Mouse (Mus musculus): ENCODE measurements around the gene Itgb5. TPM values are rescaled to one million over a fixed set of nuclear protein-coding genes. Genes with fewer than 3 reads are reported as not detected.

The Itgb5 gene
- polyA plus RNA-seq, 1 experiment from 2014 or later, result 142 TPM

DNA sequence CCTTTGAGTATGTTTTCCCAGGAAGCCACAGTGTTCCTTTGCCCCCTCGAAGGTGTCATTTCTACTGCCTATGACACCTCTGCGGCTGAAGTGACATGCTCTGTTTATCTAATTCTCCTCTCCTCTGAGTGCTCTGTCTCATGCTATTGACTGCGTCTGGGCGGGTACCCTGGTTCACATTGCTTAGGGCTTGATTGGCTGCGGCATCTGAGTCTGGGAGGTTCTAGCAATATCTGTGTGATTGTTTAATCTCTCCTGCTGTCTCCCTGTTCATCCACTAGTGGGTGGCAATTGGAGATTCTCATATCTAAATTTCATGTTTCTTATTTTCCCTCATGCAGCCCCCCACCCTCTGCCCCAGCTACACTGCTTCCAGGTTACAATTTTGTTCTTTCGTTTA lies 49.6 kb downstream of the Itgb5 start:
- H3K79me2 ChIP-seq (ENCODE audit: inconsistent target), result peaks cover 35% of the 10 kb centered on the region; the same call in 1 of the 2 replicates
- no peak overlapping the region for H3K27ac ChIP-seq
- WGBS (ENCODE audit: missing documents), result 97% methylated on average over 6 of the region's 6 CpGs
- H3K4me3 ChIP-seq (ENCODE audit: inconsistent target), result no peak overlapping the region
- H3K36me3 ChIP-seq (ENCODE audit: inconsistent target), result peaks cover 13% of the 10 kb centered on the region; the same call in 1 of the 2 replicates

DNA sequence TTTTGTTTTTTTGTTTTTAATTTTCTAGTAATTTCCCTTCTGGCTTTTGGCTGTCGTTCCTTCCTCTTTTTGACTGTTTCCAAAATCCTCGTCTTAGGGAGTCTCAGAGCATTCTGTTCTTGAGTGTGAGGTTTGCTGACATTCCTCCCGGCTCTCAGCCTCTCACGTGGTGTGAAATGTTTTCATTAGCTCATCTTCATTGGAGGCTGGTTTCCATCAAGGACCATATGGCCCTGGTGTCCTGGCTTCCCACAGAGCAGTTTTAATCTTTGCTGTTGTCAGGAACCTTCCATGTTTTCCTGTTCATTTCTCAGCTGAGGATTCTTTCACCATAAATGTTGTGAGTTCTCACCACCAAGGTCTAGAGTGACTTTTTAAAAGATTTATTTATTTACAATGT lies 50.1 kb downstream of the Itgb5 start:
- peaks cover 38% of the 10 kb centered on the region; the same call in 1 of the 2 replicates for H3K79me2 ChIP-seq (ENCODE audit: inconsistent target)
- H3K4me3 ChIP-seq (ENCODE audit: inconsistent target), result no peak overlapping the region
- H3K36me3 ChIP-seq (ENCODE audit: inconsistent target), result peaks cover 13% of the 10 kb centered on the region; the same call in 1 of the 2 replicates
- WGBS (ENCODE audit: missing documents), result 34% methylated on average over 4 of the region's 4 CpGs
- no peak overlapping the region for H3K27ac ChIP-seq

DNA sequence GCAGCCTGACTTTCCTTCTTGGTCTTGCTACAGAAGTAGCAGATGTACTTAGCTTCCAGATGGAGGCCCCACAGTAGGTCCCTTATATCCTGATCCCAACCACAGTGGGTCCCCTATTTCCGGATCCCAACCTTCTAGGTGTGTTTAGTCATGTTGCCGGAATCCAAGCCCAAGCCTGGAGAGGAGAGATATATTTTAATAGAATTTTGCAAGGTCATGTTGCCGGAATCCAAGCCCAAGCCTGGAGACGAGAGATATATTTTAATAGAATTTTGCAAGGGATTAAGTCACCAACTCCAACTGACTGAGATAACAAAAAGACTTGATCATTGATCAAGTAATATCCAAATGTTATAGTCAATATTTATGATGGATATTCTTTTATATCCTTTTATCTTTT lies 51.3 kb downstream of the Itgb5 start:
- H3K27ac ChIP-seq, result no peak overlapping the region
- H3K36me3 ChIP-seq (ENCODE audit: inconsistent target), result peaks cover 7% of the 10 kb centered on the region; the same call in 1 of the 2 replicates
- WGBS (ENCODE audit: missing documents), result 96% methylated on average over 4 of the region's 4 CpGs
- H3K79me2 ChIP-seq (ENCODE audit: inconsistent target), result peaks cover 38% of the 10 kb centered on the region; the same call in 1 of the 2 replicates
- H3K4me3 ChIP-seq (ENCODE audit: inconsistent target), result no peak overlapping the region

DNA sequence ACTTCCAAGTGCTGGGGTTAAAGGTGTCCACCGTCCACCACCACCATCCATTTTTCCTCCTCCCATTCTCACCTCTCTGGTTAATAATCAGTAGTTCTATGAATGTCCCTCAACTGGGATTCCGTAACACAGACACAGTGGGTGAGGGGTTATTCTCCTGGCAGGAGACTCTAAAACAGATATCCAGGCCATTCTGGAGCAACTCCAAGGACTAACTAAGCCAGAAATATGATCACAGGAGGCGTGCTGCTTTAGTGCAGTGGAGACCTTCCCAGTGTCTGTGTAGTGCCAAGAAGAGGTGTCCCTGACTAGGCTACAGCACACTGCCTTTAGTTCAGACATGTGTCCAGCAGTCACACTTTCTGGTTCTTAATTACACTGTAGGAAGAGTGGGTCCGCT lies 53.1 kb downstream of the Itgb5 start:
- H3K4me3 ChIP-seq (ENCODE audit: inconsistent target), result no peak overlapping the region
- H3K36me3 ChIP-seq (ENCODE audit: inconsistent target), result no peaks in the 10 kb centered on the region
- peaks cover 43% of the 10 kb centered on the region; the same call in 1 of the 2 replicates for H3K79me2 ChIP-seq (ENCODE audit: inconsistent target)
- WGBS (ENCODE audit: missing documents), result 96% methylated on average over 4 of the region's 4 CpGs
- H3K27ac ChIP-seq, result no peak overlapping the region

DNA sequence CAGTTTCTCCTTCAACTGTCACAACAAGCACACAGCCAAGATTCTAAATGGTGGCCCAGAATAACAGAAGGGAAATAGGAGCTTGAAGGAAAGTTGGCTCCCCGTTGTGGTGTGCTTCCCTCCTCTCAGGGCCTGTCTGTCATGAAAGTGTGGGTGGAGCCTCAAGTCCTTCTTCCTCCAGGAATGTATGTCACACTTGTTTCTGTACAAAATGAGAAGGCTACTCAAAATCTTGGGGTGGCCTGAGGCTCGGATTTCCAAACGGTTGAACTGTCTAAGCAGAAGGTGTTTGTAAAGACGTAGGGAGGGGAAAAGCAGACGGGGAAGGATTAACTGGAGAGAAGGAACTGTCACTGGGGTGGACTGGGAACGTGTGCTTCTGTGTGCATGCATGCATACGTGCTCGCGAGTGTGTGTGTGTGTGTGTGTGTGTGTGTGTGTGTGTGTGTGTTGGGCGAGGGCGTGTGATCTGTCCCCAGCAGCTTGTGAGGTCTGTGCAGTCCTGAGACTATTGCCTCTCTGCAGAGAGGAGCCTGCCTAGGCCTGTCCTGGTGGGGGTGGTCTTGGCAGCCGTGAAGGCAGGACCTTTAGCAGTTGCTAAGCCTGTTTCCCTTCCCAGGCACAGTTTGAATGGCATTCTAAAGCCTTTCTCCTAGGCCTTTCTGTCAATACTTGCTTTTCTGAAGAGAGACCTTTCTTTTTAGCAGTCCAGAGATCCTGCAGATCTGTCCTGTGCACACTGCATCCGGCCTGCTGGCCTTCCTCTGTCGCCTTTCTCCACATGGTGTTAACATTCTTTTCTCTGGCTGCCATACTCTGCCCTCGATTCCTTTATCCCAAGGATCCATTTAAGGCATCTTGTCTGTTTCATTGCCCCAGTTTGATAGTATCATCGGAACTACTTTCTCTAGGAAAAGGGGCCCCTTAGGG lies 53.8 kb downstream of the Itgb5 start:
- Histone ChIP-seq H3K36me3 (ENCODE audit: inconsistent target) (no peaks in the 10 kb centered on the region), H3K4me3 (ENCODE audit: inconsistent target) (no peak overlapping the region), H3K27ac (no peak overlapping the region), H3K79me2 (ENCODE audit: inconsistent target) (peaks cover 51% of the 10 kb centered on the region; the same call in 1 of the 2 replicates)
- WGBS (ENCODE audit: missing documents), result 86% methylated on average over 13 of the region's 16 CpGs

DNA sequence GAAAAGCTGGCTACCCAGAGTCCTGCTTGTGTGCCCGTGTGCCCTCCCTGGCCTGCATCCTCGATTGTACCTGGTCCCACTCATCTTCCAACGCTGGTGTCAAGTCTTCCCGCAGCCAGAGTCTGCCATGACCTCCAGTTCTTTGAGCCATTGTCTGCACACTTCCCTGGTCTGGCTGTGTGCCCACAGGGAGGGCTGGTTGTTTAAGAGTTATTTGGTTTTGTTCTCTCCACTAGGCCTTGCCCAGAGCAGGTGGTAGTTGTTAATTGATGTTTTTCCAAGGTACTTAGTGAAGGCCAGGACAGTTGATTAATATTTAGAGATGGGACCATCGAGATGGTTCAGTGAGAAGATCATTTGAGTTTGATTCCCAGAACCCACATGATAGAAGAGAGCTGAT lies 54.7 kb downstream of the Itgb5 start:
- Histone ChIP-seq H3K4me3 (ENCODE audit: inconsistent target) (no peak overlapping the region), H3K27ac (no peak overlapping the region), H3K79me2 (ENCODE audit: inconsistent target) (peaks cover 60% of the 10 kb centered on the region; the same call in 1 of the 2 replicates), H3K36me3 (ENCODE audit: inconsistent target) (no peaks in the 10 kb centered on the region)
- 94% methylated on average over 5 of the region's 5 CpGs for WGBS (ENCODE audit: missing documents)

DNA sequence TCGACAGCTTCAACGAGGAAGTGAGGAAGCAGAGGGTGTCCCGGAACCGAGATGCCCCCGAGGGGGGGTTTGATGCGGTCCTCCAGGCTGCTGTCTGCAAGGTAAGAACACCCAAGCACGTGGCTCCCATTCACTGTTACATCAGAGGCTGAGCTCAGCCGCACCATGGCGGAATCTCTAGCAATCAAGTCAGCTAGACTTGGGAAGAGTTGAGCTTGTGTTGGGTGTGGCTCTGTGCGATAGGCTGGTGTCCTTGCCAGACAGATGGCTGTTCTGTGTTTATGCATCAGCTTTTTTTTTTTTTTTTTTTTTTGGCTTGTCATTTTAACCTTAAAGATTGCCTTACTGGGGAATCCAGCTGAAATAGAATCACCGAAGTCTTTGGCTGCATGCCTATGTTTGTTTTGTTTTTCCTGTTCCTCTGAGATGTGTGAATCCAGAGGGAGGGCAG lies 55.6 kb downstream of the Itgb5 start:
- 44% methylated on average over 11 of the region's 11 CpGs for WGBS (ENCODE audit: missing documents)

DNA sequence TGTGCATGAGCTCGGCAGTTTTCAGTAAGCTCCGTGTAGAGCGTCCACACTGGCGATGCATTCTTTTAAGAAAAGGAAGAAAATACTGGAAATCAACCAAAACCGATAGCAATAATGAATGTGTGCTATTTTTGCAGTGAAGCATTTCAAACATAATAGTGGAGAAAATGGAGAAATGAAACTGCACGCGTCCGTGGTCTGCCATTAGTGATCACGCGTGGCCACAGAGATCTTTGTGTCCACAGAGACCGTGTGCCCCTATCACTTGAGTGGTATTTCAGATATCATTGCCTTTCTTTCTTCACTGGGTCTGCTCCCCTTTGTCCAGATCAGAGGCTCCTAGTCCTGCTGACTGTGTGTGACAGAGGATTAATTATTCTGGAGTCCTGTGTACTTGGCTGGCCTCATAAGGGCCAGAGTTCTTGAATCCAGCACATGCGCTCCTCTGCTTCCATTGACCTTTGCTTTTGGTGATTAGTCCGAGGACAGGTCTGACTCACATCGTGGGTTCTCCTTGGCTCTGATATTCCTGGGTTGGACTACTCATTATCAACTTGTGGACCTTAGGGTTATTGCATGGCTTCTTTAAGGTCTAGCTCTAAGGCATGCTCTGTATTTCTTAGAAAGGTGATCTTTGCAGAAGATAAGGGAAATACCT lies 56.3 kb downstream of the Itgb5 start:
- Histone ChIP-seq H3K27ac (peak overlapping the region; percentile 59), H3K79me2 (ENCODE audit: inconsistent target) (peaks cover 66% of the 10 kb centered on the region; the same call in 1 of the 2 replicates), H3K36me3 (ENCODE audit: inconsistent target) (no peaks in the 10 kb centered on the region), H3K4me3 (ENCODE audit: inconsistent target) (no peak overlapping the region)
- WGBS (ENCODE audit: missing documents), result 48% methylated on average over 14 of the region's 14 CpGs

More for the DNA sequence above, 55.6 kb downstream of the Itgb5 start:
- Histone ChIP-seq H3K36me3 (ENCODE audit: inconsistent target) (no peaks in the 10 kb centered on the region), H3K4me3 (ENCODE audit: inconsistent target) (no peak overlapping the region), H3K79me2 (ENCODE audit: inconsistent target) (peaks cover 66% of the 10 kb centered on the region; the same call in 1 of the 2 replicates), H3K27ac (peak overlapping the region; percentile 59)

DNA sequence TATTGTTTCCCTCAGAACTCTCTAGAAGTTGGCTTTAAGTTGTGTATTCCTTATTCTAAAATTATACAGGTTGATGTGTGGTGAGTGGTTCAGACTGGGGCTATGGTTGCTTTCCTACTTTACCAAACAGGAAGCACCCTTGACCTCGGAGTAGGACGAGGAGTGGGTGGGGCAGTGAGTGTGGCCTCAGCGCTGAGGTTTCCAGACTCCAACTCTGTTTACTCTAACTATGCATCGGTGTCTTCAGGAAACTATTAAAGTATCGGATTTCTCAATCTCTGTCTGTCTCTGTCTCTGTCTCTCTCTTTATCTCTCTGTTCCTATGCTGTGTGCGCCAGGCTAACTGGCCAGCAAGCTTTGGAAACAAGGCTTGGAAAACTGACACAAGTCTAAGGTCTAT lies 57.2 kb downstream of the Itgb5 start:
- WGBS (ENCODE audit: missing documents), result 21% methylated on average over 6 of the region's 6 CpGs
- H3K27ac ChIP-seq, result peak overlapping the region; percentile 59
- no peaks in the 10 kb centered on the region for H3K36me3 ChIP-seq (ENCODE audit: inconsistent target)
- peaks cover 61% of the 10 kb centered on the region; the same call in 1 of the 2 replicates for H3K79me2 ChIP-seq (ENCODE audit: inconsistent target)
- H3K4me3 ChIP-seq (ENCODE audit: inconsistent target), result no peak overlapping the region

DNA sequence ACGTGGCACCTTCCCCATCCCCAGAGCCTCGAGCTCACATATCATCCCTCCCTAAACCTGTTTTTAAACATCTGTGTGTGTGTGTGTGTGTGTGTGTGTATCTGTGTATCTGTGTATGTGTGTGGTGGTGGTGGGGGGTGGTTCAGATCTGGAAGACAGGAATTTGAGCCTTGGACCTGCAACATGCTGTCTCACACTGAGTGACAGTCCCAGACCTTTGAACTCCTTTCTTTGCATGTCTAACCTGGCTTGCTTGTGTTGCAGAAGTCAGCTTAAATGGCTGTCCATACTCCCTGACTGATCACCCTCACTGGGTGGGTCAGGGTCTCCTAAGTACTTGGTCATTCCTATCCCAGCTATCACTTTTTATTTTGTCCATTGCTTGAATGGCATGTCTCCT lies 58.5 kb downstream of the Itgb5 start:
- 93% methylated on average over 2 of the region's 2 CpGs for WGBS (ENCODE audit: missing documents)
- Histone ChIP-seq H3K36me3 (ENCODE audit: inconsistent target) (no peaks in the 10 kb centered on the region), H3K79me2 (ENCODE audit: inconsistent target) (peaks cover 61% of the 10 kb centered on the region; the same call in 1 of the 2 replicates), H3K27ac (no peak overlapping the region), H3K4me3 (ENCODE audit: inconsistent target) (no peak overlapping the region)

DNA sequence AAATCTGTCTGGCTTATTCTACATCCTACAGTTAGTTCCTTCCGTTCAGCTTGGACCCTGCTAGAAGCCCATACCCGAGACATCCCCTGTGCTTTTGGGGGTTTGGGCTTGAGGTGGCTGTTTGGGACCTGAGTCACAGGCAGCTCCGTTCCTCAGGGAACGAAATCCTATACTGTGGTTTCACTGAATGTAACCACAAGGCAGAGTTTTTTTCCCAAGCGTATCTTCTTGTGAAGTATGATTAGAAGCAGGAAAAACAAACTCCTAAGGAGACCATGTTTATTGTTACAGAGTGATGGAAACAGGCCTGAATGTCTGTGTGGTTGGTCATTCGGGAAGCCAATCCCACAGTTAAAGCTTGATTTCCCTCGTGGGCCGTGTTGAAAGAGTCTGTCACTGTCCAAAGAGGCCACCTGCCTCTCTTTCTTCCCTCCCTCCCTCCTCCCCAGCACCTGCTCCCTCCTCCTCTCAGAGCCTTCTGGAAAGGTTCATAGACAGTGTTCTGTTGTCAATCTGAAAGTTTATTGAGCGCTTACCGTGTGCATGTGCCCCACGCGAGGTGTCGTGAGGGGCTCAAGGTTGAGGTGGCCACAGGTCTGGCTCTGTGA lies 59.6 kb downstream of the Itgb5 start:
- 92% methylated on average over 13 of the region's 13 CpGs for WGBS (ENCODE audit: missing documents)
- Histone ChIP-seq H3K36me3 (ENCODE audit: inconsistent target) (no peaks in the 10 kb centered on the region), H3K27ac (no peak overlapping the region), H3K4me3 (ENCODE audit: inconsistent target) (no peak overlapping the region), H3K79me2 (ENCODE audit: inconsistent target) (peaks cover 59% of the 10 kb centered on the region; the same call in 1 of the 2 replicates)

DNA sequence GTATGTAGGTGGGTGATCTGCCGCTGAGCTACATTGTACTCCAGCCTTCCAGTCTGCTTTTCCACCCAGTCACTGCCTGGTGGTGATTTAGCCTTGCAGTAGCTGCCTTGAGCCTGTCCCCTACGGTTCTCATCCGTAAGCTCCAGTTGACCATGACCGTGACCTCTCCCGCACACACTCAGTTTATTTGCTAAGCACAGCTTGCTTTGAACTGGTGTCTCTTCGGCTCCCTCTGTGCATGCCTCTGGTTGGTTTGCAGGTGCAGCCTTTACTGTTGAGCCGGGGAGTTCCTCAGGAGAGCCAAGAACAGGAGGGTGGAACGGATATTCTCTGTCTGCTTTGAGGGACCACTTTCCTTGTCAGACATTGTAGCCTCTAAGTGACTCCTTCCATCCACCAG lies 61.6 kb downstream of the Itgb5 start:
- Histone ChIP-seq H3K79me2 (ENCODE audit: inconsistent target) (peaks cover 76% of the 10 kb centered on the region; the same call in 1 of the 2 replicates), H3K27ac (peak overlapping the region; percentile 87)
- whole genome bisulfite sequencing (ENCODE audit: missing documents), result 93% methylated on average over 8 of the region's 8 CpGs

DNA sequence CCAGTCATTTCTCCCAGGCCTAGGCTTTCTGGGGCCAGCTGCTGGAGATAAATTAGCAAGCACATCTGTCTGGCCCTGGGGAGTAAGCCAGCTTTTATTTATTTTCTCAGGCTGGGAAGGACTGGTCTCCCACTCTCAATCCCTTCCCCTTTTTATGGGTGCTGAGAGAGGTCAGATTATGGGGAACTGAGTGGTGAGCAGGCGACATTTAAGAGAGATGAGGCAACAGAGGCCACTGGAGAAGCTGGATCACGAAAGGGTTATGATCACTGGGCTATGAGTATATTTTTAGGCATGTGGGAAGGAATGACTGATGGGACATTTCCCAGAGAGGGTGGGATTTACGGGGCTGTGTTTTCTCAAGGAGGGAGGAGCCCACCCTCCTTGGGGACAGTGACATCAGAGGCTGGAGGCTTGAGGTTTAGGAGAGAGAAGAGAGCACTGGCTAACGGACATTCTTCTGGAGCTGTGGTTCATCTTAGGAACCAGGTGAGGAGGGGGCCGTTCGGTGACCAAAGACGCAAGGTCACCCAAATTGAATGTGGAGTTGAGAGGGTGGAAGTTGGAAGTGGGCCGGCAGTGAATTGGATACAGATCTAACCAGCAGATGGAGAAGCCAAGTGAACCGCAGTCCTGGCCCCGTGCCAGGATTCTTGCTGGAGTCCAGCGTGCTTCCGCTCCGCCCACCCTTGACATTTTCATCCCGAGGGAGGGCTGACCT lies 62.3 kb downstream of the Itgb5 start:
- H3K27ac ChIP-seq, result peak overlapping the region; percentile 87
- H3K4me3 ChIP-seq (ENCODE audit: inconsistent target), result no peak overlapping the region; the same call in 1 of the 2 replicates
- no peaks in the 10 kb centered on the region for H3K36me3 ChIP-seq (ENCODE audit: inconsistent target)
- H3K79me2 ChIP-seq (ENCODE audit: inconsistent target), result peaks cover 82% of the 10 kb centered on the region; the same call in 1 of the 2 replicates
- WGBS (ENCODE audit: missing documents), result 3% methylated on average over 14 of the region's 14 CpGs

More for the DNA sequence above, 61.6 kb downstream of the Itgb5 start:
- no peak overlapping the region for H3K4me3 ChIP-seq (ENCODE audit: inconsistent target)
- H3K36me3 ChIP-seq (ENCODE audit: inconsistent target), result no peaks in the 10 kb centered on the region

DNA sequence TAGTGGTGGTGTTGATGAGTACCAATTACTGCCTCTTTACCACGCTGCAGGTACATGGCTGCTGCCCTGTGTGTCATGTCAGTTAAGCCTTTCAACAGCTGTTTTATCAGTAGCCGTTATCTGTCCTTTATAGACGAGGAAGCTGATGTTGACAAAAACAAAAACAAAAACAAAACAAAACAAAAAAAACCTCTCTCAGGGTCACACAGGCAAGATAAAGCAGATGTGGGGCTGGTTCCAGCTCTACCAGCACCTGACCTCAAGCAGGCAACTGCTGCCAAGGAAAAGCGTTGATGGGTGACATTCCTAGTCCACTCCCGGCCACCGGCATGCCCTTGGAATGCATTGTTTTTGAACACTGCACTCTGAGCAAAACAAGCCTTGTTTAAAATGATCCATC lies 63.1 kb downstream of the Itgb5 start:
- WGBS (ENCODE audit: missing documents), result 75% methylated on average over 6 of the region's 6 CpGs
- H3K27ac ChIP-seq, result peak overlapping the region; percentile 87
- peaks cover 83% of the 10 kb centered on the region; the same call in 1 of the 2 replicates for H3K79me2 ChIP-seq (ENCODE audit: inconsistent target)
- no peaks in the 10 kb centered on the region for H3K36me3 ChIP-seq (ENCODE audit: inconsistent target)
- no peak overlapping the region; the same call in 1 of the 2 replicates for H3K4me3 ChIP-seq (ENCODE audit: inconsistent target)
